Mouse (Mus musculus) liver, adult 2 months (tissue): ENCODE measurements around the gene Ccdc149. TPM values are rescaled to one million over a fixed set of nuclear protein-coding genes. Genes with fewer than 3 reads are reported as not detected.

Source experiments
- DNase-seq: peaks from one replicate; pipeline ENCODE4 v3.0.0-alpha.2; 2011; ENCODE audit warnings: low read depth, low spot score; ENCODE audit errors: extremely low read depth
- H3K27ac ChIP-seq: fragments of 200-500 bp; replicated peaks from 2 replicates; pipeline ENCODE4 v1.5.1; 2012; ENCODE audit warnings: low read depth, mild to moderate bottlenecking, control low read depth, inconsistent platforms, low read length; ENCODE audit not compliant: insufficient read depth
- H3K27me3 ChIP-seq: fragments of 200-500 bp; 2 replicates; pipeline ENCODE4 v1.6.1; 2012; ENCODE audit warnings: mild to moderate bottlenecking, moderate library complexity, low read length, inconsistent platforms; ENCODE audit not compliant: control insufficient read depth, insufficient read depth
- H3K36me3 ChIP-seq: fragments of 200-500 bp; 2 replicates; pipeline ENCODE4 v1.6.1; 2012; ENCODE audit warnings: low read length, inconsistent platforms; ENCODE audit not compliant: control insufficient read depth, insufficient read depth
- H3K4me1 ChIP-seq: fragments of 200-500 bp; 2 replicates; pipeline ENCODE4 v1.6.1; 2011; ENCODE audit warnings: low read length; ENCODE audit not compliant: control insufficient read depth, insufficient read depth
- H3K4me3 ChIP-seq: fragments of 200-500 bp; 2 replicates; pipeline ENCODE4 v1.5.1; 2011; ENCODE audit warnings: low read depth, mild to moderate bottlenecking, control low read depth, low read length, moderate library complexity; ENCODE audit not compliant: insufficient read depth
- H3K79me2 ChIP-seq: fragments of 200-500 bp; 2 replicates; pipeline ENCODE4 v1.6.1; 2012; ENCODE audit warnings: inconsistent platforms, mild to moderate bottlenecking, low read length, moderate library complexity; ENCODE audit not compliant: control insufficient read depth, insufficient read depth
- H3K9ac ChIP-seq: fragments of 200-500 bp; 2 replicates; pipeline ENCODE4 v1.6.1; 2012; ENCODE audit warnings: low read depth, mild to moderate bottlenecking, control low read depth, inconsistent platforms, low read length
- CTCF ChIP-seq: fragments of 200-500 bp; IDR thresholded peaks from 2 replicates; pipeline ENCODE4 v1.5.1; 2011; ENCODE audit warnings: low read depth, low read length, control low read depth
- POLR2A ChIP-seq: fragments of 200-500 bp; IDR thresholded peaks from 2 replicates; pipeline ENCODE4 v1.6.1; 2011; ENCODE audit warnings: low read length, control low read depth; ENCODE audit not compliant: insufficient read depth; ENCODE audit errors: extremely low read depth
- WGBS: fragments of 180-500 bp; shearing (Covaris S2); methylation state at CpG from one replicate; pipeline ENCODE4 v1.1.7; 2018; 5-methylcytosine and 5-hydroxymethylcytosine counted together
- polyA plus RNA-seq: library from polyadenylated mRNA; depleted of rRNA; stranded (reverse); fragments of >200 nt; gene quantifications from 2 replicates; pipeline ENCODE4 v1.2.3, GENCODE M21; 2012
- total RNA-seq: library from RNA; depleted of rRNA; stranded (reverse); fragments of >200 nt; gene quantifications from 2 replicates; pipeline ENCODE4 v1.2.3, GENCODE M21; 2014

Ccdc149 gene
- total and polyA plus RNA-seq, 2 experiments: 0.43 to 0.83 TPM

DNA sequence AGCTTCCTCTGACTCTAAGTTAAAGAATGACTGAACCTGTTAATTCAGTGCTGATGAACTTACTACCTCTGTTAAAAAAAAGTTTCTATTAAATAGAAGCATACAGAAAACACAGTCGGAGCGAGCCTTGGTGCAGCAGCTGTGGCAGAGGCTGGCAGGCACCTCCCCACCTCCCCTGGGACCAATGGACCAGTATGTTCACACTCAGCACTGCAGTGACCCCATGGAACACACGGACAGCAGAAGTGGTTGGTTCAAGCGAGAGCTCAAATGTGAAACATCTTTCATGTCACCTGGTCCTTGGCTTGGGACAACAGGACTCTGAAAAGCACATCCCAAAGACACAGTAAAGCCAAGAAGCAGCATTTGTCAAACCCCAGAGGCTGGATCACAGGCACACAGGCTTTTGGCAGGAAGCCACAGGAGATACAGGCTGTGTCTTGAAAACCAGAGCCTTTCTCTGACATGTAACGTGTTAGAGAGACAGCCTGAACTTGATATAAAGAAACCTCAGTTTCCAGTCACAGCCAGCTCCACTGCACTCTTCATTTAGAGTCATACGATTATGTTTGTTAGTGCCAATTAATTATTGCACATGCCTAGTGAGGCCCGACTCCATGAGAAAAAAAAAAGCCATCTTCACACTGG, 62.5 kb downstream of the Ccdc149 start:
- TF ChIP-seq CTCF (no peak), POLR2A (no peak)
- Histone ChIP-seq H3K4me3 (no peak overlapping the region), H3K27ac (no peak overlapping the region), H3K79me2 (no peaks in the 10 kb centered on the region), H3K27me3 (no peaks in the 10 kb centered on the region), H3K9ac (no peak overlapping the region), H3K4me1 (no peaks in the 10 kb centered on the region), H3K36me3 (peaks cover 4% of the 10 kb centered on the region)
- 89% methylated on average over 7 of the region's 7 CpGs for WGBS
- no peak for DNase-seq

DNA sequence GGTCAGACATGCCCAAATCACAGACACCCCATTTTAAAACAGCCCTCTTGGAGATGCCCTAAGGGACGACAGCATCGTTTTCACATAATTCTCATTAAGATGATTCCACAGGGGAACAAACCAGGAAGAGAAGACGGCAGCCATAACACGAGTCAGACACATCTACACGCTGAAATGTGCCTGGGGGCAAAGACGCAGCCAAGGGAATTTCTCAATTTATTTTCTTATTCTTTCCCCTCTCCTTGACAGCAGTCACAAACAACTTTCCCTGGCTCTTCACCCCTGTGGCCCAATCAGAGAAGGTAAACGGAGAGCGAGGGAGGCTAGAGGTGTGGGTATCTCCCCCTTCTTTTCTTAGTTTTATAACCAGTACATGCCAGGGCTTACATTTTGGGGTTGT, 66.9 kb downstream of the Ccdc149 start:
- Histone ChIP-seq H3K9ac (no peak overlapping the region), H3K4me3 (no peak overlapping the region), H3K4me1 (no peaks in the 10 kb centered on the region), H3K27ac (no peak overlapping the region), H3K27me3 (no peaks in the 10 kb centered on the region), H3K36me3 (peaks cover 13% of the 10 kb centered on the region), H3K79me2 (no peaks in the 10 kb centered on the region)
- no peak for TF ChIP-seq POLR2A
- no peak for TF ChIP-seq CTCF
- WGBS: 95% methylated on average over 8 of the region's 8 CpGs
- DNase-seq: no peak

DNA sequence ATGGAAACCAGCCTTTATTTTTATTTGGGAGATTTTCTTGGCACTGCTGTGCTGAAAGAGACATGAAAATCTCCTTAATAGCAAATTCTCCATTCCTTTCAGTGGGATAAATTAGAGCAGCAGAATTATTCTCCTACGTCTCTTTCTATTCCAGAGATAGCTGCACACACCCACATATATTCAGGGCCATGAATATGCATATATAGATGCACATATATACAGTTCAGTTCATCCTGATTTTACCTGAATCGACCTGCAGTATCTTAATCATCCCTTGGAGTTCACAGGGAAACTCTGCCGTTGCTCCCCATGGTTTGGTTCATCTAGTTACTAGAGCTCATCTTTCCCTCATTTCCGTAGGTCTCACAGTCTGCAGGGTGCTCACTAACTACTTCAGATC, 77.6 kb downstream of the Ccdc149 start:
- Histone ChIP-seq H3K79me2 (no peaks in the 10 kb centered on the region), H3K4me1 (no peaks in the 10 kb centered on the region), H3K4me3 (no peak overlapping the region), H3K36me3 (peaks cover 19% of the 10 kb centered on the region), H3K9ac (no peak overlapping the region), H3K27ac (no peak overlapping the region), H3K27me3 (no peaks in the 10 kb centered on the region)
- 94% methylated on average over 4 of the region's 4 CpGs for WGBS
- no peak for TF ChIP-seq POLR2A
- TF ChIP-seq CTCF: no peak
- DNase-seq: no peak

DNA sequence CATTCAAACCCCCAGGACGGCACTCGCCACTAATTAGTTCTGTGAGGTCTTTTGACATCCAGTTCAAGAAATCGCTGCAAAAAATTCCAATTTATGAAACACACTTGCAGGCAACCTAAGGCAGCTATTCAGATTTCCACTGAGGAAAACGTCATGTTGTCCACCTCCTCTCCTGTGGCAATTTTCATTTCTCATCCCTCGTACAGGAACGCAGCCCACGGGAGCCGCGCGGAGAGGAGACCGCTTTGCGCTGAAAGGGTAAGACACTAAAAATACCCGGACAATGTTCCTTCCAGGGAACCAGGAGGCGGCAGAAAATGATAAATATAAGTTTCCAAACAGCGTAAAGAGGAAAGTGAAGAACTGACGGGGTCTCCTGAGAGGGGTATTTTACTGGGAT, 79.8 kb downstream of the Ccdc149 start:
- H3K4me3 ChIP-seq: no peak overlapping the region
- no peak for TF ChIP-seq POLR2A
- TF ChIP-seq CTCF: no peak
- 93% methylated on average over 16 of the region's 16 CpGs for WGBS

DNA sequence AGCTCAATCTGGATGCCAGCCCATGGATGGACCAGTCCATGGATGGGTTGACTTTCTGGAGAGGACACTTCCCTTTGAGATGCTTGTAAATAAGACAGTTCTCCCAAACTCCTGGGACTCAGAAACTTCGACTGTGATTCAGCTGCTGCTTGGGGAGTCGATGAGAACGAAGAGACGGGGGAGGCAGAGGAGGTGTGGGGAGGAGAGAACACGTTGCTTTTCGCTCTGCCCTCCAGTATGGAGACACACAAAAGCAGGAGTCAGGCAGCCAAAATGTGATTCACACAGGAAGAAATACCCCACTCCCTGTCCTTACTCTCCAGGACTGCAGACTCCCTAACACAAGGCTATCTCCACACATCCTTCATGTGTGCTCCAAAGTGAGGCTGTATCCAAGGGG, 80.9 kb downstream of the Ccdc149 start:
- TF ChIP-seq POLR2A: no peak
- TF ChIP-seq CTCF: no peak
- no peak overlapping the region for H3K4me3 ChIP-seq
- H3K4me1 ChIP-seq: no peaks in the 10 kb centered on the region
- H3K79me2 ChIP-seq: no peaks in the 10 kb centered on the region
- DNase-seq: no peak
- no peak overlapping the region for H3K27ac ChIP-seq
- WGBS: 92% methylated on average over 6 of the region's 6 CpGs
- H3K36me3 ChIP-seq: peaks cover 17% of the 10 kb centered on the region
- H3K9ac ChIP-seq: no peak overlapping the region
- H3K27me3 ChIP-seq: no peaks in the 10 kb centered on the region

More for the DNA sequence above, 79.8 kb downstream of the Ccdc149 start:
- Histone ChIP-seq H3K4me1 (no peaks in the 10 kb centered on the region), H3K9ac (no peak overlapping the region), H3K79me2 (no peaks in the 10 kb centered on the region), H3K27ac (no peak overlapping the region), H3K27me3 (no peaks in the 10 kb centered on the region), H3K36me3 (peaks cover 19% of the 10 kb centered on the region)
- no peak for DNase-seq

DNA sequence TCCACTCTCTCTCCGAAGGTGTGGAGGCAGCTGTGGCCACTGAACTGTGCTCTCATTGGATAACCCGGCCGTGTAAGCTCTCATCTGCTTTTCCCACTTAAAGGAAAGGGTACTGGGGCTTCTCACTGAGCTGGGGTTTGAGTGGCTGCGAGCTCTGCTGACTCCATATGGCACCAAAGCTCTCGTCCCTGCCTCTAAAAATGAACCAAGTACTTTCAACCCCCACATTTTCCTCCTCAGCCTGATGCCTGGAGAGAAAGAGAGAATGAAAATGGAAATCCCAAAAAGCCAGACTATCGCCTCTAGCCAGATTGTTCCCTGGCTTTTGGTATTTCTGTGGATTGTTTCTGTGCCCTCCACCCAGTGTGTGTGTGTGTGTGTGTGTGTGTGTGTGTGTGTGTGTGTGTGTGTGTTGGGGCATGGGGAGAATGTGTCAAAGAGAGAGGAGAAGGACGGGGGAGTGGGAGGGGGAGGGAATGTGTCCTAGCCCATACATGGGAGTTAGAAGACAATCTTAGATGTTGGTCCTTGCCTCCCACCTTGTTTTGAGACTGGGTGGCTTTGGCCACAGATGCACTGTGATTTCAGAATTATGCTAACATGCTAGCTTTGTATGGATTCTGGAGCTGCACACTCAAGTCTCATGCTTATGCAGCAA, 83.1 kb downstream of the Ccdc149 start:
- no peak overlapping the region for H3K9ac ChIP-seq
- no peaks in the 10 kb centered on the region for H3K79me2 ChIP-seq
- no peaks in the 10 kb centered on the region for H3K4me1 ChIP-seq
- no peak for DNase-seq
- peaks cover 17% of the 10 kb centered on the region for H3K36me3 ChIP-seq
- TF ChIP-seq CTCF (no peak), POLR2A (no peak)
- H3K4me3 ChIP-seq: no peak overlapping the region
- WGBS: 88% methylated on average over 7 of the region's 7 CpGs
- H3K27me3 ChIP-seq: no peaks in the 10 kb centered on the region
- no peak overlapping the region for H3K27ac ChIP-seq
